Mouse (Mus musculus) embryonic facial prominence, embryonic 11.5 days (tissue): ENCODE measurements around the gene Zfp507. TPM values are rescaled to one million over a fixed set of nuclear protein-coding genes. Genes with fewer than 3 reads are reported as not detected.

Experiments
- ATAC-seq: fragments of 200-750 bp; cut with Nextera tagmentation; replicated peaks from 2 replicates; pipeline ENCODE4 v1.8.0; 2017; ENCODE audit warnings: low read depth; ENCODE audit not compliant: insufficient number of reproducible peaks, low FRiP score, low TSS enrichment
- DNase-seq: peaks from one replicate; pipeline ENCODE4 v3.0.0-alpha.2; 2015; ENCODE audit warnings: low spot score
- H3K27ac ChIP-seq: fragments of 300-500 bp; sonication (generic); replicated peaks from 2 replicates; pipeline ENCODE4 v1.5.1; 2014; ENCODE audit warnings: mild to moderate bottlenecking, low read depth, low read length, control low read depth
- H3K27me3 ChIP-seq: fragments of 300-500 bp; sonication (generic); 2 replicates; pipeline ENCODE4 v1.6.1; 2014; ENCODE audit warnings: mild to moderate bottlenecking, low read length, moderate library complexity, mixed read lengths; ENCODE audit not compliant: control insufficient read depth, insufficient read depth
- H3K36me3 ChIP-seq: fragments of 300-500 bp; sonication (generic); replicated peaks from 2 replicates; pipeline ENCODE4 v1.6.1; 2014; ENCODE audit warnings: low read depth, mild to moderate bottlenecking, low read length, moderate library complexity, mixed read lengths; ENCODE audit not compliant: control insufficient read depth, insufficient read depth
- H3K4me1 ChIP-seq: fragments of 300-500 bp; sonication (generic); 2 replicates; pipeline ENCODE4 v1.6.1; 2014; ENCODE audit warnings: low read length, mixed read lengths; ENCODE audit not compliant: control insufficient read depth, insufficient read depth
- H3K4me2 ChIP-seq: fragments of 300-500 bp; sonication (generic); 2 replicates; pipeline ENCODE4 v1.6.1; 2014; ENCODE audit warnings: low read depth, mild to moderate bottlenecking, control low read depth, low read length, moderate library complexity
- H3K4me3 ChIP-seq: fragments of 300-500 bp; sonication (generic); 2 replicates; pipeline ENCODE4 v1.5.1; 2014; ENCODE audit warnings: low read depth, low read length, control low read depth
- H3K9ac ChIP-seq: fragments of 300-500 bp; sonication (generic); replicated peaks from 2 replicates; pipeline ENCODE4 v1.6.1; 2014; ENCODE audit warnings: mild to moderate bottlenecking, control low read depth, low read length
- H3K9me3 ChIP-seq: fragments of 300-500 bp; sonication (generic); replicated peaks from 2 replicates; pipeline ENCODE4 v1.6.1; 2016; ENCODE audit warnings: mild to moderate bottlenecking, low read length, inconsistent platforms, mixed read lengths; ENCODE audit not compliant: control insufficient read depth
- WGBS: fragments of 180-500 bp; shearing (Covaris S2); extraction: QIAGEN DNeasy Blood & Tissue Kit; methylation state at CpG from one replicate; pipeline ENCODE4 v1.1.7; 2014; 5-methylcytosine and 5-hydroxymethylcytosine counted together
- polyA plus RNA-seq: library from polyadenylated mRNA; unstranded; fragments of >200 nt; fragmentation: Nextera tagmentation; extraction: Ambion mirVana; gene quantifications from 2 replicates; pipeline ENCODE4 v1.2.1, GENCODE M21; 2014

The Zfp507 gene
- polyA plus RNA-seq, 1 experiment from 2014 or later = 15.4 TPM

DNA sequence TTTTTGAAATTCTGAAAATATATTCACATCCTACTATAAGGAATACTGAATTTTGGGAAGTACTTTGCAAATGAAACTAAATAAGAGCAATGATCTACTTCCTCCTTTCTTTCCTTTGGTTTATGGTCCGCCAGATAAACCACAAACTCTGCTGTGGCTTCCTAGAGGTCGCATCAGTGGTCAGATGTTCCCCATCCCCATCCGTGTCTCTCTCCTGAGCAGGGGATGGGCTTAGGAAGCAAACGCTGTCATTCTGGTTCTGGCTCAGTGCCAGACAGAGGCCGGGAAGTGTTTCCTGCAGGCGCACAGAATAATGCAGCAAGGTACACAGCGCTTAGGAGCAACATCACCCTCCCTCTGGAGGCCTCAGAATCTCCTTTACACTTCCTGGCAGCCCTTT is 6.7 kb downstream of the Zfp507 start:
- WGBS = 82% methylated on average over 7 of the region's 7 CpGs
- no peak overlapping the region for H3K9ac ChIP-seq
- H3K36me3 ChIP-seq = peaks cover 19% of the 10 kb centered on the region
- ATAC-seq (no peak), DNase-seq (no peak)
- H3K4me2 ChIP-seq = no peak overlapping the region
- no peaks in the 10 kb centered on the region for H3K27me3 ChIP-seq
- H3K4me3 ChIP-seq = no peak overlapping the region
- no peaks in the 10 kb centered on the region for H3K4me1 ChIP-seq
- H3K27ac ChIP-seq = no peak overlapping the region
- H3K9me3 ChIP-seq = no peaks in the 10 kb centered on the region

- no peak overlapping the region for H3K4me3 ChIP-seq
- no peak overlapping the region for H3K4me2 ChIP-seq
- H3K27ac ChIP-seq = no peak overlapping the region
- no peak for DNase-seq
- H3K4me1 ChIP-seq = no peaks in the 10 kb centered on the region
- H3K9me3 ChIP-seq = no peaks in the 10 kb centered on the region
- 89% methylated on average over 12 of the region's 12 CpGs for WGBS
- peaks cover 11% of the 10 kb centered on the region for H3K36me3 ChIP-seq
- no peak overlapping the region for H3K9ac ChIP-seq
- no peaks in the 10 kb centered on the region for H3K27me3 ChIP-seq
- no peak for ATAC-seq
Observed at GRCm38 (mm10) chr7:35794145-35794664, 8.6 kb downstream of the Zfp507 start.

DNA sequence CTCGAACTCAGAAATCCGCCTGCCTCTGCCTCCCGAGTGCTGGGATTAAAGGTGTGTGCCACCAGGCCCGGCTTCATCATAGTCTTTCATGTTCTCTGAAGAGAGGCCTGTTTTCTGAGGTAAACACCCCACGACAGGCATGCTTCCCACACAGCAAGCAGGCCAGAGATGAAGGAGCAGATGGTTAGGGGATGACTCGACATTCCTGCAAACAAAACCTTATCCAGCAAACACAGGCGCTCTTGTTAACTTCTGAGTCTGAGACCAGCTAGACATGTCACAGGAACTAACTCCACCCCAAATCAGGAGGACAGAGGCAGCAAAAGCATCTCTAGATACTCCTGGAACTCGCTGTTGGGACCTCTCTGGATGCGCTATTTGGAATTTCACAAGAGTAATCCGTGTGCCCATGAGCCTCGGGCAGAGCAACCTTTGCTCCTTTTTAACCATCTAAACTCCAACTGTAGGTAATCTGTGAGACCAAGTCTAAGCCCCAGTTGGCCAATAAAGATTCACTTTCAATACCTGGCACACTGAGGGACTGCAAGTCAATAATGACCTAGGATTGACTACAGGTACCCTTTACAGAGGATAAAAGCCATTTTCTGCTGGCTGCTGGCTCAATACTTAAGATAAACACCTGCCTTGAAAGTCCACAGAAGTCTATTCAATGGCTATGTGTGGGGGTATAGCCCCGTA is 10.5 kb downstream of the Zfp507 start:
- no peak for ATAC-seq
- H3K9me3 ChIP-seq = no peaks in the 10 kb centered on the region
- no peak overlapping the region for H3K4me2 ChIP-seq
- no peak overlapping the region for H3K27ac ChIP-seq
- no peaks in the 10 kb centered on the region for H3K27me3 ChIP-seq
- H3K36me3 ChIP-seq = peaks cover 13% of the 10 kb centered on the region
- no peak for DNase-seq
- no peak overlapping the region for H3K4me3 ChIP-seq
- no peaks in the 10 kb centered on the region for H3K4me1 ChIP-seq
- no peak overlapping the region for H3K9ac ChIP-seq
- 87% methylated on average over 12 of the region's 12 CpGs for WGBS

DNA sequence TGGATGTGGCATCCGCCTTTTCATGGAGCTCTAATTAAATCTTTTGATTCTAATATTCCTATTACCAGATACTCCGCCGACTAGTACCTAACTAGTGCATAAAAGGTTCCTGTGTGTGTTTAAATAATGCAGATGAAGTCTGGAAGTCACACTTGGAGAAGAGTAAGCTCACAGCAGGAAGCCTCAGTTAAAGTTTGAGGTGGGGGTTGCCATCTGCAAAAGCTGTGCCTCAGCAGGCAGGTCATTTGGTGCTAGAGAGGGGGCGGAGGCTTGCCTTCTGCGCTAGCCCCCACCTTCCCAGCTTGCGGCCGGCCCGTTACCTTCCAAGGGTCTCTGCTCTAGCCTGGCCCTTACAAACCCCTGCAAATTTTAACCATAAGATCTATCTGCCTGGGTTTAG is 11.9 kb downstream of the Zfp507 start:
- H3K9me3 ChIP-seq = no peaks in the 10 kb centered on the region
- H3K4me1 ChIP-seq = no peaks in the 10 kb centered on the region
- H3K9ac ChIP-seq = no peak overlapping the region
- WGBS = 72% methylated on average over 8 of the region's 8 CpGs
- DNase-seq (no peak), ATAC-seq (no peak)
- no peak overlapping the region for H3K4me3 ChIP-seq
- peaks cover 13% of the 10 kb centered on the region for H3K36me3 ChIP-seq
- H3K27me3 ChIP-seq = no peaks in the 10 kb centered on the region
- H3K27ac ChIP-seq = no peak overlapping the region
- no peak overlapping the region for H3K4me2 ChIP-seq

DNA sequence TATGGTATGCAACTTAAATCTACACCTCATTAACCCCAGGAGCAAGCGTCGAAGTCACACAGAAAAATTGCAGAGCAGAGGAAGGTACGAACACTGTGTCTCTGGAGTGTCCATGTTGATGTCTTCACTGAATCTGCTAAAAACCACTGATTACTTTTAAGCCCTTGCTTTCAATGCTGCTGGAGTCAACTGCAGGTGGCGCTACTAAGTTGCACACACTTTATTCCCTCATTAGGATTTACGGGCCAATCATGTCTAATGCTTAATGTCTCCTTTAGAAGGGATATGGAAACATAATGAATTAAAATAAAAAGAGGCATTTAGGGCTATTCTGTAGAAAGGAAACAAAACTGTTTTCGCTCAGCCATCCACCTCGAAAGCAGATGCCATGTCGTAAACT is 12.6 kb downstream of the Zfp507 start:
- Histone ChIP-seq H3K36me3 (peaks cover 13% of the 10 kb centered on the region), H3K4me3 (no peak overlapping the region), H3K27me3 (no peaks in the 10 kb centered on the region), H3K27ac (no peak overlapping the region), H3K9me3 (no peaks in the 10 kb centered on the region), H3K4me1 (no peaks in the 10 kb centered on the region), H3K9ac (no peak overlapping the region), H3K4me2 (no peak overlapping the region)
- DNase-seq (no peak), ATAC-seq (no peak)
- WGBS = 86% methylated on average over 8 of the region's 8 CpGs

GRCm38 (mm10) chr7:35785579-35785978 is 17.2 kb downstream of the Zfp507 start:
- Histone ChIP-seq H3K4me3 (no peak overlapping the region), H3K27ac (no peak overlapping the region), H3K9ac (no peak overlapping the region), H3K36me3 (peaks cover 2% of the 10 kb centered on the region; the same call in 1 of the 2 replicates), H3K4me2 (no peak overlapping the region), H3K4me1 (no peaks in the 10 kb centered on the region), H3K27me3 (no peaks in the 10 kb centered on the region), H3K9me3 (no peaks in the 10 kb centered on the region)
- no peak for ATAC-seq
- 79% methylated on average over 4 of the region's 4 CpGs for WGBS
- DNase-seq = no peak

DNA sequence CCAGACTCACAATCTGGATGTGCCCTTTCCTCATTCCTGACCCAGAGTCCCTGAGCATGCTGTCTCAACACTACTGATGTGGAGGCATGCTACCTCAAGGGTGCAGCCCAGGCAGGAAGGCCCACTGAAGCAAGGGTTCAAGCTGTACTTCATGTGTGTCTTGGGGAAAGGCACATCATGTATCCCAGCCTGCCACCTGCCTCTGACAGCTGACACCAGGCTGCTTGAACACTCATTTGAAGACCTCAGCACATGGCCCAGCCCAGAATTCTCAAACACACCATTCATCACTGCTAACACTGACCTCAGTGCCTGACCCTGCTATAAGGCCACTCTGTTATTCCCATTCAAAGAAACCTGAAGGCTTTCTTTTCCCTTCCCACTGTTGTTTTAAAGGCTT is 20.6 kb downstream of the Zfp507 start:
- Histone ChIP-seq H3K9ac (no peak overlapping the region), H3K4me2 (no peak overlapping the region), H3K36me3 (peaks cover 3% of the 10 kb centered on the region; the same call in 1 of the 2 replicates), H3K9me3 (no peaks in the 10 kb centered on the region), H3K4me1 (no peaks in the 10 kb centered on the region), H3K27me3 (no peaks in the 10 kb centered on the region), H3K27ac (no peak overlapping the region), H3K4me3 (no peak overlapping the region)
- DNase-seq = no peak
- ATAC-seq = no peak

DNA sequence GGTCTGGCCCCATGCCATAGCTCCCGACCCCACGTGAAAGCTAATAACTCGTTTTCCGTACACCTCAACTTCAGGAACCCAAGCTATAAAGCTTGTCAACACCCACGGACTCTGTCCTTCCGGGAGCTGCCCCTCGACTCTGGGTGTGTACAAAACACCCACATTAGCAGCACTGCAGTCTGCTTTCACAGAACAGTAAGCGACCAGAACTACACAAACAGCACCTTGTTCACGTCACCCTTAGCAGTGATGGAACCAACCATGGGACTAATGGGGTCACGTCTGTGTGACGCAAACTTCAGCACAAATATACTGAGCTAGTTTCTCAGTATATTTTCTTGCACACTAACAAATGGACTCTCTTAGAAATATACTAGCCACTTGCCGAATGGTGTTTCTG is 28.7 kb downstream of the Zfp507 start:
- H3K36me3 ChIP-seq = peaks cover 12% of the 10 kb centered on the region
- H3K9me3 ChIP-seq = no peaks in the 10 kb centered on the region

More for the DNA sequence above, 28.7 kb downstream of the Zfp507 start:
- no peaks in the 10 kb centered on the region for H3K4me1 ChIP-seq
- 93% methylated on average over 12 of the region's 12 CpGs for WGBS
- H3K4me3 ChIP-seq = no peak overlapping the region
- ATAC-seq (no peak), DNase-seq (no peak)
- no peak overlapping the region for H3K4me2 ChIP-seq
- H3K9ac ChIP-seq = no peak overlapping the region
- H3K27me3 ChIP-seq = no peaks in the 10 kb centered on the region
- no peak overlapping the region for H3K27ac ChIP-seq
